1 mouse cellular context compared by ENCODE assay signal in the genomic region with DNA sequence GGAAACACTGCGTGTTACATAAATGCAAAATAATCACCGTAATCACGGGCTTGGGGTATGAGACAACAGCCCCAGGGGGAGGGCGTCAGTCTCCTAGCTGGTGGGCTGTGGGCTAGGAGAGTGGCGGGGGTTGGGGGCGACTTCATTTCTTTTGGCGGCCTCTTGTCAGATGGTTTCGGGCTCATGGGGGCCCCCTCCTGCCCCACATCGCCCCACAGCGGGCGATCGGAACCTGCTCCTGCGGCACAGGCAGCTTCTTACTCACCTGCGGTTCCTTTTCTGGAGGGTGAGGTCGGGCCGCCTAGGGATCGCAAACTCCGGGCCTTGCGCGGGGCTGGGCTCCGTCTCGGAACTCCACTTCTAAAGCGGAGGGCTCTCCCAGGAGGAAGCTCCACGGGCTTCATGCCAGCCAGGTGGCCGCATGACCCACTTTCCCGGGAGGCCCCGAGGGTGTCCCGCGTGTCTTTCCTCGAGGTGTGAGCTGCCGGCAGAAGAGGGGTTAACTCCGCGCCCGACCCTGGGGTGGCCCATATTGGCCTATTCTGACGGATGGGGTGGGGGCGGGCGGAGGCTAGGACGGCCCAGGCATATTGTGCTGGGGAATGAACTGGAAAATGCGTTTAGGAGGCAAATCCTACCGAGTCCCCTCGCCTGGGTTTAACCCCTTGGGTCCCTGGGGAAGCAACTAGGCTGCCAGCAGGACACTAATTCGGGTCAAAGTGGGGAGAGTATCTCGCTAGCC.
TF ChIP-seq lines count a peak whose summit lies in the region.

No protein-coding gene starts in this region.

TF ChIP-seq in MEL, 35 proteins besides CTCF, POLR2A, EP300 and RAD21:
- no peak for TF ChIP-seq MAFK (IDR thresholded peaks at IDR 0.05; ENCODE audit: borderline replicate concordance, low read depth, low read length)
- TF ChIP-seq JUND (IDR thresholded peaks at IDR 0.05; ENCODE audit: low read depth, low read length), result no peak
- TF ChIP-seq MEF2A (IDR thresholded peaks at IDR 0.05; ENCODE audit: extremely low read depth, insufficient replicate concordance, low read depth, low read length, poor library complexity, severe bottlenecking), result no peak
- no peak for TF ChIP-seq MAX (IDR thresholded peaks at IDR 0.05; ENCODE audit: low read length)
- no peak for TF ChIP-seq TCF12 (IDR thresholded peaks at IDR 0.05; ENCODE audit: low read depth, low read length)
- no peak for TF ChIP-seq POLR2AphosphoS5 (IDR thresholded peaks at IDR 0.05; ENCODE audit: borderline replicate concordance, low read depth, low read length)
- TF ChIP-seq SMC3 (IDR thresholded peaks at IDR 0.05; ENCODE audit: low read depth, low read length), result no peak
- TF ChIP-seq RCOR1 (IDR thresholded peaks at IDR 0.05; ENCODE audit: low read depth, low read length), result no peak
- TF ChIP-seq MYB (IDR thresholded peaks at IDR 0.05; ENCODE audit: low read depth, low read length), result no peak
- no peak for TF ChIP-seq UBTF (IDR thresholded peaks at IDR 0.05; ENCODE audit: borderline replicate concordance, insufficient read depth, low read depth, low read length)
- no peak for TF ChIP-seq ZMIZ1 (IDR thresholded peaks at IDR 0.05; ENCODE audit: low read depth, low read length)
- no peak for TF ChIP-seq HCFC1 (IDR thresholded peaks at IDR 0.05; ENCODE audit: low read depth, low read length)
- TF ChIP-seq GABPA (IDR thresholded peaks at IDR 0.05; ENCODE audit: low read depth, low read length), result no peak
- TF ChIP-seq GATA1 (IDR thresholded peaks at IDR 0.05; ENCODE audit: low read depth, low read length), result no peak
